Mouse (Mus musculus) liver, adult 2 months (tissue): ENCODE data around the gene Vac14. TPM values are rescaled to one million over a fixed set of nuclear protein-coding genes. Genes with fewer than 3 reads are reported as not detected.
A peak's percentile ranks its signal among the peaks of the same experiment; 100 is the strongest.

Experiments
- DNase-seq: peaks from one replicate; pipeline ENCODE4 v3.0.0-alpha.2; 2011; ENCODE audit warnings: low read depth, low spot score; ENCODE audit errors: extremely low read depth
- H3K27ac ChIP-seq: fragments of 200-500 bp; replicated peaks from 2 replicates; pipeline ENCODE4 v1.5.1; 2012; ENCODE audit warnings: low read depth, mild to moderate bottlenecking, control low read depth, inconsistent platforms, low read length; ENCODE audit not compliant: insufficient read depth
- H3K27me3 ChIP-seq: fragments of 200-500 bp; 2 replicates; pipeline ENCODE4 v1.6.1; 2012; ENCODE audit warnings: mild to moderate bottlenecking, moderate library complexity, low read length, inconsistent platforms; ENCODE audit not compliant: control insufficient read depth, insufficient read depth
- H3K36me3 ChIP-seq: fragments of 200-500 bp; 2 replicates; pipeline ENCODE4 v1.6.1; 2012; ENCODE audit warnings: low read length, inconsistent platforms; ENCODE audit not compliant: control insufficient read depth, insufficient read depth
- H3K4me1 ChIP-seq: fragments of 200-500 bp; 2 replicates; pipeline ENCODE4 v1.6.1; 2011; ENCODE audit warnings: low read length; ENCODE audit not compliant: control insufficient read depth, insufficient read depth
- H3K4me3 ChIP-seq: fragments of 200-500 bp; 2 replicates; pipeline ENCODE4 v1.5.1; 2011; ENCODE audit warnings: low read depth, mild to moderate bottlenecking, control low read depth, low read length, moderate library complexity; ENCODE audit not compliant: insufficient read depth
- H3K79me2 ChIP-seq: fragments of 200-500 bp; 2 replicates; pipeline ENCODE4 v1.6.1; 2012; ENCODE audit warnings: inconsistent platforms, mild to moderate bottlenecking, low read length, moderate library complexity; ENCODE audit not compliant: control insufficient read depth, insufficient read depth
- H3K9ac ChIP-seq: fragments of 200-500 bp; 2 replicates; pipeline ENCODE4 v1.6.1; 2012; ENCODE audit warnings: low read depth, mild to moderate bottlenecking, control low read depth, inconsistent platforms, low read length
- CTCF ChIP-seq: fragments of 200-500 bp; IDR thresholded peaks from 2 replicates; pipeline ENCODE4 v1.5.1; 2011; ENCODE audit warnings: low read depth, low read length, control low read depth
- POLR2A ChIP-seq: fragments of 200-500 bp; IDR thresholded peaks from 2 replicates; pipeline ENCODE4 v1.6.1; 2011; ENCODE audit warnings: low read length, control low read depth; ENCODE audit not compliant: insufficient read depth; ENCODE audit errors: extremely low read depth
- WGBS: fragments of 180-500 bp; shearing (Covaris S2); methylation state at CpG from one replicate; pipeline ENCODE4 v1.1.7; 2018; 5-methylcytosine and 5-hydroxymethylcytosine counted together
- polyA plus RNA-seq: library from polyadenylated mRNA; depleted of rRNA; stranded (reverse); fragments of >200 nt; gene quantifications from 2 replicates; pipeline ENCODE4 v1.2.3, GENCODE M21; 2012
- total RNA-seq: library from RNA; depleted of rRNA; stranded (reverse); fragments of >200 nt; gene quantifications from 2 replicates; pipeline ENCODE4 v1.2.3, GENCODE M21; 2014

Vac14 gene
- total and polyA plus RNA-seq, 2 experiments = 6.7 to 25.0 TPM

DNA sequence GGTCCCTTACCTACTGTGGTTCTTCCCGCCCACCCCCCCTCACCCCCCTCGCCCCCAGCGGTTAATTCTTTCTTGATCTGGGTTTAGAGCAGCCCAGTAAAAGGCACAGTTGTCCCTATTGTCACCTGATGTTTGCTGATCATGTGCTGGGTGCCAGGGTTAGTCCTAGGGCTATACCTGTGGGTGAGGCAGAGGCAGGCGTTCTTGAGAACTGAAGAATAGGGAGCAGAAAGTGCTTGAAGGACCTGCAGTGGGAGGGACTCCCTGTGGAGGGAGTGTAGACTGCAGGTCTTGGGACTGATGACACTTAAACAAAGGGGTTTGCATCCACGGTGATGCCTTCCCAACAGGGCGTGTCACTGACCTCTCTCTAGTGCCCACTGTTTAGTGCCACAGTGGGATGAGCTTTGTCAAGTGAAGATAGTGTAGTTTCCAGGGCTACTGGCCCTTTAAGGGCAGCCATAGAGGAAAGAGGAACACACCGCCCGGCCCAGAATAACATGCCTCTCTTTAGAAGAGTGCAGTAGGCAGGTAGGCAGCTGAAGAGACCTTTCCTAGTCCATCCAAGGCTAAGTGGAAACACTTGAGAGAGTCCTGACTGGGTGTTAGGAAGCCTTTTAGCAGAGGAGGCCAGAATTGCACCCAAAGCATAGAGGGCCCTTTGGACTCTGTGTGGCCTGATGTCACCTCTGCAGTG is 51.7 kb downstream of the Vac14 start:
- WGBS = 74% methylated on average over 8 of the region's 8 CpGs

DNA sequence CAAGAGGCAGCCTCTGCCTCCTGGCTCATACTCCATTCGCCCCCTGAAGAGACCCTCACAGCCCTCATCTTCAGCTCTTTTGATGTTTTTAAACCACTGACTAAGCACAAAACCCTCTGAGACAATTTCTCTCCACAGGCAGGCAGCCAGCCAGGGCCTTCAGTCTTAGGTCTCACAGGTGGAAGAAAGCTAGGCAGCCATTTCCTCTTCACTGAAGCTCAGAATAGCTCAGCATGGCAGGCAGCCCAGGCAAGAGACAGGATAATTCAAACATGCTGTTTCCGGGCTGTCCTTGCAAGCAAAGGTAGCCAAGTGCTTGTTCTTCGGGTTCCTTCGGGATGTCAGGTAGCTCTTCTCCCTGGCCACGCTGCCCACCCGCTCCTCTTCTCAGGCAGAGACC is 52.9 kb downstream of the Vac14 start:
- 91% methylated on average over 6 of the region's 6 CpGs for WGBS
- Histone ChIP-seq H3K27me3 (no peaks in the 10 kb centered on the region), H3K4me1 (peaks cover 6% of the 10 kb centered on the region; the same call in 1 of the 2 replicates), H3K4me3 (no peak overlapping the region), H3K79me2 (no peaks in the 10 kb centered on the region), H3K27ac (peak overlapping the region; percentile 58), H3K36me3 (peaks cover 3% of the 10 kb centered on the region; the same call in 1 of the 2 replicates), H3K9ac (no peak overlapping the region)
- no peak for DNase-seq
- TF ChIP-seq CTCF (no peak), POLR2A (no peak)

More for the DNA sequence above, 51.7 kb downstream of the Vac14 start:
- Histone ChIP-seq H3K9ac (no peak overlapping the region), H3K4me3 (no peak overlapping the region), H3K27ac (no peak overlapping the region), H3K36me3 (peaks cover 3% of the 10 kb centered on the region; the same call in 1 of the 2 replicates), H3K4me1 (peaks cover 6% of the 10 kb centered on the region; the same call in 1 of the 2 replicates), H3K79me2 (no peaks in the 10 kb centered on the region), H3K27me3 (no peaks in the 10 kb centered on the region)
- no peak for TF ChIP-seq CTCF
- no peak for TF ChIP-seq POLR2A
- DNase-seq = no peak

DNA sequence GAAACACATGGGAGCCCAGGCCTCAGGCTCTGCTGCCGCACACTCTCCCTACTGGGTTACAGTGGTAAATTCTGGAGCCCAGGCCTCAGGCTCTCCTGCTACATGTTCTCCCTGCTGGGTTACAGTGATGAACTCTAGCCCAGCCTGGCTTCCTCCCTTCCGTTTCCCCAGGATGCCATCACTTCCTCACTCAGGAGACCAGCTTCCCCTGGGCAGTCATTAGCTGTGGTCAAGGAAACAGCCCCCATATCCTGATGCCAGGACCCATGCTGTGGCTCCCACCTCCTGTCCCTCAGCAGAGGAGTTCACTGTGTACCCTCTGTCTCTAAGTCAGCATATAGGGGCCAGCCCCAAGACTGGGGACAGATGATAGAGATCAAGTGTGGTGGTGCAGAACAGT is 53.7 kb downstream of the Vac14 start:
- 84% methylated on average over 2 of the region's 2 CpGs for WGBS
- TF ChIP-seq POLR2A = no peak
- no peak for TF ChIP-seq CTCF
- peaks cover 6% of the 10 kb centered on the region; the same call in 1 of the 2 replicates for H3K4me1 ChIP-seq
- H3K36me3 ChIP-seq = peaks cover 3% of the 10 kb centered on the region; the same call in 1 of the 2 replicates
- H3K27ac ChIP-seq = peak overlapping the region; percentile 58
- H3K9ac ChIP-seq = no peak overlapping the region
- no peak for DNase-seq
- H3K4me3 ChIP-seq = no peak overlapping the region
- no peaks in the 10 kb centered on the region for H3K79me2 ChIP-seq
- no peaks in the 10 kb centered on the region for H3K27me3 ChIP-seq

DNA sequence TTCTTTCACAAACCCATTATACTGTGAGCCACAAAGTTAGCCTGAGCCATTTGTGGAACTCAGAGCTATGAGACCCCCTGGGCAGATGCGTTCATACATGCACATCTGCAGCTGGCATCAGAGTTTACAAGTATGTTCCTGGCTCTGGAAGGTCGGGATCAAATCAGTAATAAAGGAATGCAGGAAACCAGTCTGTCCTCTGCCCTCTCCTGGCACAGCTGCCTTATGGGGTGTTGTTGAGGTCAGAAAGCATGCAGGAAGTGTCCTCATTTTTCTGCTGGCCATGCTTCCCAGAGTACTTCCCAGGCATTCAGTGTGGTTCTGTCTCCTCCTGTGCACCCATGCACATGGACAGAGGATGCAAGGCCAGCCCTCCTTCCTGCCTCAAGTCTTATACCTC is 54.8 kb downstream of the Vac14 start:
- H3K4me3 ChIP-seq = no peak overlapping the region
- peaks cover 3% of the 10 kb centered on the region; the same call in 1 of the 2 replicates for H3K36me3 ChIP-seq
- no peaks in the 10 kb centered on the region for H3K27me3 ChIP-seq
- peak; percentile 12 for DNase-seq
- H3K9ac ChIP-seq = no peak overlapping the region
- H3K27ac ChIP-seq = no peak overlapping the region
- TF ChIP-seq CTCF (no peak), POLR2A (no peak)
- WGBS = 75% methylated on average over 2 of the region's 2 CpGs
- peaks cover 6% of the 10 kb centered on the region; the same call in 1 of the 2 replicates for H3K4me1 ChIP-seq
- H3K79me2 ChIP-seq = no peaks in the 10 kb centered on the region

DNA sequence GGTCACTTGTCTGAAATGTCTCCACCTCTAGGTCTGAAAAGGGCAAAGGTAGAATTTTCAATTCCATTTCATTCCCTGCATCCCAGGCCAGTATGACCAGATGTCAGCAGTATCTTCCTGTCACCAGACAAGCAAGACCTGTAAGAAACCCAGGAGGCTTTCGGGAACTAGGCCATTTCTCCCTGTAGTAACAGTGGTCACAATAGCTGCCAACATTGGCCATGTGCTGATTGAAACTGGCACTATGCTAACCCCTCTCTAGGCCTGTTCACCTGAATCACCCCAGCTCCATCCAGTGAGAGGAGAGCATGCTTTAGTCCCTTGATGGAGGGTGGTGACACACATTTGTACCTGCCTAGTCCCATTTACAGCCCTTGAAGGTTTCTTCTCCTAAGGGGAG is 56.2 kb downstream of the Vac14 start:
- Histone ChIP-seq H3K9ac (no peak overlapping the region), H3K4me3 (no peak overlapping the region), H3K27me3 (no peaks in the 10 kb centered on the region), H3K27ac (no peak overlapping the region), H3K79me2 (no peaks in the 10 kb centered on the region), H3K36me3 (peaks cover 3% of the 10 kb centered on the region; the same call in 1 of the 2 replicates), H3K4me1 (peaks cover 6% of the 10 kb centered on the region; the same call in 1 of the 2 replicates)
- 100% methylated on average over 1 of the region's 1 CpGs for WGBS
- TF ChIP-seq CTCF (no peak), POLR2A (no peak)
- no peak for DNase-seq

DNA sequence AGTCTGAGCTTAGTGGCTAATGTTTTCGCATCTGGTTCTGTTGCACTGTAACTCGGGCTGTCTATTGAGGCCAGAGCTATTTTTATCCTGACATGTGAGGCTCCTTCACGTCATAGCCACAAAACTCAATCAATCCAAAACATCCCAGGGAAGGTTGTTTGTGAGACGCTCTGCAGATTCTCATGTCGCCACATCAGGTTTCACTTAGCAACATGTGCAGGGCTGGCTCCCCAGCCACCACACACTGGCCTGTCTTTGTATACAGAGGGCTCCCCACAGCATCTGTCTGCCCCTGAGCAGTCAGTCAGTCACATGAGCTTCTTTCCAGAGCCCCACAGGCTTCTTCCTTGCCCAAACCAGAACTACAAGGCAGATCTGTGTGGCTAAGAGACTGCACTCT is 58.3 kb downstream of the Vac14 start:
- no peak overlapping the region for H3K9ac ChIP-seq
- H3K79me2 ChIP-seq = no peaks in the 10 kb centered on the region
- WGBS = 85% methylated on average over 5 of the region's 5 CpGs
- no peak for TF ChIP-seq POLR2A
- TF ChIP-seq CTCF = no peak
- H3K27ac ChIP-seq = no peak overlapping the region
- H3K27me3 ChIP-seq = no peaks in the 10 kb centered on the region
- H3K4me1 ChIP-seq = peaks cover 6% of the 10 kb centered on the region; the same call in 1 of the 2 replicates
- DNase-seq = no peak
- peaks cover 2% of the 10 kb centered on the region; the same call in 1 of the 2 replicates for H3K36me3 ChIP-seq
- no peak overlapping the region for H3K4me3 ChIP-seq
